Mouse (Mus musculus) ovary, postnatal 14 days (tissue): ENCODE results near the gene 2900011O08Rik.

ENCODE experiments used
- DNase-seq: peaks from one replicate; pipeline ENCODE4 v3.0.0; 2022; ENCODE audit warnings: low spot score

Gene 2900011O08Rik

GRCm38 (mm10) chr16:14137976-14138561, 151.7 kb downstream of the 2900011O08Rik start:
- no peak for DNase-seq

- no peak for DNase-seq
Measured at GRCm38 (mm10) chr16:14139106-14139505, 152.7 kb downstream of the 2900011O08Rik start.

GRCm38 (mm10) chr16:14143298-14143697, 156.9 kb downstream of the 2900011O08Rik start:
- DNase-seq = no peak

- DNase-seq = no peak
Measured at GRCm38 (mm10) chr16:14147712-14148111, 161.3 kb downstream of the 2900011O08Rik start.
